Mouse (Mus musculus) liver, embryonic 11.5 days (tissue): ENCODE measurements around the gene Fpgt. TPM values are rescaled to one million over a fixed set of nuclear protein-coding genes. Genes with fewer than 3 reads are reported as not detected.

ENCODE experiments used
- ATAC-seq: fragments of 200-750 bp; cut with Nextera tagmentation; replicated peaks from 2 replicates; pipeline ENCODE4 v1.8.0; 2017; ENCODE audit warnings: moderate number of reproducible peaks, mild to moderate bottlenecking, moderate TSS enrichment, moderate library complexity; ENCODE audit not compliant: low FRiP score
- DNase-seq: peaks from one replicate; pipeline ENCODE4 v3.0.0-alpha.2; 2017; ENCODE audit warnings: low spot score
- H3K27ac ChIP-seq: fragments of 300-500 bp; sonication (generic); 2 replicates; pipeline ENCODE4 v1.5.1; 2014; ENCODE audit warnings: mild to moderate bottlenecking, low read depth, low read length, control low read depth
- H3K27me3 ChIP-seq: fragments of 300-500 bp; sonication (generic); replicated peaks from 2 replicates; pipeline ENCODE4 v1.6.1; 2014; ENCODE audit warnings: low read length, mixed read lengths; ENCODE audit not compliant: control insufficient read depth, insufficient read depth
- H3K36me3 ChIP-seq: fragments of 300-500 bp; sonication (generic); 2 replicates; pipeline ENCODE4 v1.6.1; 2014; ENCODE audit warnings: mild to moderate bottlenecking, low read length, moderate library complexity, mixed read lengths; ENCODE audit not compliant: control insufficient read depth, insufficient read depth
- H3K4me1 ChIP-seq: fragments of 300-500 bp; sonication (generic); replicated peaks from 2 replicates; pipeline ENCODE4 v1.6.1; 2014; ENCODE audit warnings: low read length, mixed read lengths; ENCODE audit not compliant: control insufficient read depth, insufficient read depth
- H3K4me2 ChIP-seq: fragments of 300-500 bp; sonication (generic); 2 replicates; pipeline ENCODE4 v1.6.1; 2014; ENCODE audit warnings: mild to moderate bottlenecking, control low read depth, moderate library complexity
- H3K4me3 ChIP-seq: fragments of 300-500 bp; sonication (generic); 2 replicates; pipeline ENCODE4 v1.5.1; 2014; ENCODE audit warnings: low read depth, low read length, control low read depth
- H3K9ac ChIP-seq: fragments of 300-500 bp; sonication (generic); 2 replicates; pipeline ENCODE4 v1.6.1; 2014; ENCODE audit warnings: low read depth, low read length, control low read depth
- H3K9me3 ChIP-seq: fragments of 300-500 bp; sonication (generic); 2 replicates; pipeline ENCODE4 v1.6.1; 2016; ENCODE audit warnings: low read length, inconsistent platforms, mixed read lengths; ENCODE audit not compliant: control insufficient read depth
- WGBS: fragments of 180-500 bp; shearing (Covaris S2); extraction: QIAGEN DNeasy Blood & Tissue Kit; methylation state at CpG from one replicate; pipeline ENCODE4 v1.1.7; 2014; 5-methylcytosine and 5-hydroxymethylcytosine counted together
- polyA plus RNA-seq: library from polyadenylated mRNA; unstranded; fragments of >200 nt; fragmentation: Nextera tagmentation; extraction: Ambion mirVana; gene quantifications from 2 replicates; pipeline ENCODE4 v1.2.1, GENCODE M21; 2014

The Fpgt gene
- polyA plus RNA-seq, 1 experiment from 2014 or later: 12.7 TPM

- Histone ChIP-seq H3K9me3 (no peaks in the 10 kb centered on the region), H3K4me1 (no peaks in the 10 kb centered on the region), H3K27ac (no peak overlapping the region), H3K27me3 (no peaks in the 10 kb centered on the region), H3K36me3 (no peaks in the 10 kb centered on the region), H3K9ac (no peak overlapping the region), H3K4me3 (no peak overlapping the region), H3K4me2 (no peak overlapping the region)
- DNase-seq: no peak
- no peak for ATAC-seq
- WGBS: 72% methylated on average over 6 of the region's 6 CpGs
Measured at GRCm38 (mm10) chr3:155058800-155059448, 34.3 kb downstream of the Fpgt start.

- H3K4me2 ChIP-seq: no peak overlapping the region
- H3K4me1 ChIP-seq: no peaks in the 10 kb centered on the region
- no peaks in the 10 kb centered on the region for H3K9me3 ChIP-seq
- no peak overlapping the region for H3K27ac ChIP-seq
- H3K9ac ChIP-seq: no peak overlapping the region
- DNase-seq: no peak
- ATAC-seq: no peak
- no peaks in the 10 kb centered on the region for H3K27me3 ChIP-seq
- no peaks in the 10 kb centered on the region for H3K36me3 ChIP-seq
- no peak overlapping the region for H3K4me3 ChIP-seq
Measured at GRCm38 (mm10) chr3:155057566-155057965, 35.6 kb downstream of the Fpgt start.

- no peaks in the 10 kb centered on the region for H3K9me3 ChIP-seq
- no peak overlapping the region for H3K4me2 ChIP-seq
- ATAC-seq (no peak), DNase-seq (no peak)
- no peaks in the 10 kb centered on the region for H3K36me3 ChIP-seq
- no peak overlapping the region for H3K4me3 ChIP-seq
- no peak overlapping the region for H3K9ac ChIP-seq
- no peak overlapping the region for H3K27ac ChIP-seq
- no peaks in the 10 kb centered on the region for H3K4me1 ChIP-seq
- no peaks in the 10 kb centered on the region for H3K27me3 ChIP-seq
Measured at GRCm38 (mm10) chr3:155056606-155057005, 36.6 kb downstream of the Fpgt start.

- no peak within 1 kb of the TSS for H3K4me2 ChIP-seq
- H3K36me3 ChIP-seq: no peaks in the 10 kb centered on the region
- DNase-seq: no peak
- WGBS: 64% methylated on average over 6 of the region's 6 CpGs
- no peak within 1 kb of the TSS for H3K4me3 ChIP-seq
- no peak for ATAC-seq
- H3K27me3 ChIP-seq: no peaks in the 10 kb centered on the region
- H3K4me1 ChIP-seq: no peaks in the 10 kb centered on the region
- H3K9ac ChIP-seq: no peak within 1 kb of the TSS
- H3K27ac ChIP-seq: no peak within 1 kb of the TSS
- H3K9me3 ChIP-seq: no peaks in the 10 kb centered on the region
Measured at GRCm38 (mm10) chr3:155055231-155055916, 37.8 kb downstream of the Fpgt start, which contains the start of gene Tnni3k. Gene Tnni3k, minus strand, starts transcription at chr3:155055407.

- ATAC-seq: no peak
- H3K4me3 ChIP-seq: no peak overlapping the region
- no peaks in the 10 kb centered on the region for H3K4me1 ChIP-seq
- DNase-seq: no peak
- H3K27ac ChIP-seq: no peak overlapping the region
- H3K9ac ChIP-seq: no peak overlapping the region
- H3K36me3 ChIP-seq: no peaks in the 10 kb centered on the region
- H3K9me3 ChIP-seq: no peaks in the 10 kb centered on the region
- no peak overlapping the region for H3K4me2 ChIP-seq
- H3K27me3 ChIP-seq: no peaks in the 10 kb centered on the region
- WGBS: 48% methylated on average over 1 of the region's 1 CpGs
Measured at GRCm38 (mm10) chr3:155053189-155053588, 40.0 kb downstream of the Fpgt start.

GRCm38 (mm10) chr3:155052021-155052420 lies 41.2 kb downstream of the Fpgt start:
- no peak for ATAC-seq
- H3K27me3 ChIP-seq: no peaks in the 10 kb centered on the region
- no peak overlapping the region for H3K9ac ChIP-seq

DNA sequence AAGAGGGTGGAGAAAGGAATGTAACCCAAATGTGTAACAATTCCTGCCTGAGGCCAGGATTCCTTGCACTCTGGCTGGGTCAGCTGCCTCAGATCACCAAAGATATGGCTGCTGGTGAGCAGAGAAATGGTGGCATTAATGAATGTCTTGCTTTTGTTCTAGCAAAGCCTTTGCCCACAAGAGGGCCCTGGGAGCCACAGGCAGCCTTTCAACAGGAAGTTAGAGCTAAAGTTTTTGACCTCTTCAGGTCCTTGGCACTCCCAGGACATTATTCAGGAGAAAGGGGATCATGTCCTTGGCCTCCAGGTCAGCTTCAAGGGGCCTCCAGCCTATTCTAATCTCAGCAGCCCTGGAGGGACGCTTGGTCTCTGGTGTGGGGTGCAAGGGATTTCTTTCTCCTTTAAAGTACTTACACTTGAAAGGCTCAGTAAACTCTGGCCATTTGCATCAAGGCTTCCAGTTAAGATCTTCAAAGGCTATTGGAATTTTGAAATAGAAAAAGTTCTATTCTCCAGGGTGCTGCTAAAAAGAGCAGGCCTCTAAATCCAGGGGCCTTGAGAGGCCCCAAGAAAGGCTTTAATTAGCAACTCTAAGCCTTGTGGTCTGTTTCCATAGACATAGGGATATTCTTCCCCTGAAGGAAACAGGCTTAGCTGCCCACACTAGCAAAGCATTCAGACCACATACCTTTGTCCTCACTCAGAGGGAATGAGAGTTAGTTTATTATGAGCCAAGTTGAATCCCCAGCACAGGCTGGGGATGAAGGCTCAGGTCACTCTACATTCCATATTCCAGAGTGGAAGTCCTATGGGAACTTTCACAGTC lies 54.0 kb downstream of the Fpgt start:
- 24% methylated on average over 1 of the region's 1 CpGs for WGBS
- Histone ChIP-seq H3K36me3 (no peaks in the 10 kb centered on the region), H3K27me3 (no peaks in the 10 kb centered on the region), H3K9me3 (no peaks in the 10 kb centered on the region), H3K9ac (no peak overlapping the region), H3K27ac (no peak overlapping the region), H3K4me1 (no peaks in the 10 kb centered on the region), H3K4me3 (no peak overlapping the region), H3K4me2 (no peak overlapping the region)
- ATAC-seq (no peak), DNase-seq (no peak)

More at GRCm38 (mm10) chr3:155052021-155052420, 41.2 kb downstream of the Fpgt start:
- Histone ChIP-seq H3K4me2 (no peak overlapping the region), H3K4me3 (no peak overlapping the region), H3K36me3 (no peaks in the 10 kb centered on the region), H3K9me3 (no peaks in the 10 kb centered on the region), H3K27ac (no peak overlapping the region), H3K4me1 (no peaks in the 10 kb centered on the region)
- DNase-seq: no peak
